Mouse (Mus musculus): ENCODE measurements around the gene Vps8. TPM values are rescaled to one million over a fixed set of nuclear protein-coding genes. Genes with fewer than 3 reads are reported as not detected.
A peak's percentile ranks its signal among the peaks of the same experiment; 100 is the strongest.

Vps8 gene
- polyA plus RNA-seq, 1 experiment: 29.5 TPM

- no peak overlapping the region for H3K27ac ChIP-seq (ENCODE audit: insufficient read depth, low read length)
- peaks cover 6% of the 10 kb centered on the region for H3K4me1 ChIP-seq (ENCODE audit: control insufficient read depth, insufficient read depth, low read length)
- no peak overlapping the region for H3K4me3 ChIP-seq (ENCODE audit: insufficient read depth, low read length)
- TF ChIP-seq POLR2A (IDR thresholded peaks at IDR 0.05; ENCODE audit: low read depth, low read length) (no peak), CTCF (IDR thresholded peaks at IDR 0.05; ENCODE audit: borderline replicate concordance, insufficient read depth, low read length) (no peak)
Measured at GRCm38 (mm10) chr16:21689141-21689540, 266.2 kb downstream of the Vps8 start.

GRCm38 (mm10) chr16:21690216-21690755 lies 267.4 kb downstream of the Vps8 start:
- TF ChIP-seq CTCF (IDR thresholded peaks at IDR 0.05; ENCODE audit: borderline replicate concordance, insufficient read depth, low read length): no peak
- TF ChIP-seq POLR2A (IDR thresholded peaks at IDR 0.05; ENCODE audit: low read depth, low read length): no peak
- no peak overlapping the region for H3K27ac ChIP-seq (ENCODE audit: insufficient read depth, low read length)
- no peak overlapping the region for H3K4me3 ChIP-seq (ENCODE audit: insufficient read depth, low read length)
- H3K4me1 ChIP-seq (ENCODE audit: control insufficient read depth, insufficient read depth, low read length): peaks cover 6% of the 10 kb centered on the region

GRCm38 (mm10) chr16:21693981-21694462 lies 271.1 kb downstream of the Vps8 start:
- TF ChIP-seq CTCF (IDR thresholded peaks at IDR 0.05; ENCODE audit: borderline replicate concordance, insufficient read depth, low read length): no peak
- no peak; the same call in 1 of the 2 replicates for TF ChIP-seq POLR2A (IDR thresholded peaks at IDR 0.05; ENCODE audit: low read depth, low read length)
- Histone ChIP-seq H3K4me3 (ENCODE audit: insufficient read depth, low read length) (peak overlapping the region; percentile 94), H3K27ac (ENCODE audit: insufficient read depth, low read length) (peak overlapping the region; percentile 22), H3K4me1 (ENCODE audit: control insufficient read depth, insufficient read depth, low read length) (no peaks in the 10 kb centered on the region)

Other genes starting within 250 kb of the Vps8 start
- gene Ephb3, start 218.4 kb upstream of the Vps8 start, polyA plus RNA-seq (2011; ENCODE audit: insufficient read length, low read depth, missing spikeins): 23.6 and 45.5 TPM in 2 replicates